Mouse (Mus musculus) frontal cortex, postnatal 25 days (tissue): Measurements from ENCODE around the gene Egln2.

Experiments
- DNase-seq, 2 experiments: peaks; one replicate each; pipeline ENCODE4 v3.0.0; 2022; ENCODE audit warnings: low spot score in 2 of 2

The Egln2 gene

GRCm38 (mm10) chr7:27177942-27178323, 11.3 kb upstream of the Egln2 start:
- DNase-seq, result no peak

DNA sequence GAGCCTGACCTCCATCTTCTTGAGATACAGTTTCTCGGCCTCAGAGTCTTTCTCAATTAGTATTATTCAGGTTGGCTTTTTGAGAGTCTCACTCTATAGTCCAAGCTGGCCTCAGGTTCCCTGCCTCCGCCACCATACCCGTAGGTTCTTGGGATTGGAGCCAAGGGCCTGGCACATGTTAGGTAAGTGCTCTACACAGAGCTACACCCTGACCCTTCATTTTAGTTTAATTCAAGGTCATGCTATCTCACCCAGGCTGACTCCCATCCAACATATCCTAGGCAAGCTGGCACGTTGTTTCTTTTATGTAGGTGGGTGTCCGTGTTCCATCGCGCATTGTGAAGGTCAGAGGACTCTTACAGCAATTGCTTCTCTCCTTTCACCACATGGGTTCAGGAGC, 8.3 kb upstream of the Egln2 start:
- no peak for DNase-seq

DNA sequence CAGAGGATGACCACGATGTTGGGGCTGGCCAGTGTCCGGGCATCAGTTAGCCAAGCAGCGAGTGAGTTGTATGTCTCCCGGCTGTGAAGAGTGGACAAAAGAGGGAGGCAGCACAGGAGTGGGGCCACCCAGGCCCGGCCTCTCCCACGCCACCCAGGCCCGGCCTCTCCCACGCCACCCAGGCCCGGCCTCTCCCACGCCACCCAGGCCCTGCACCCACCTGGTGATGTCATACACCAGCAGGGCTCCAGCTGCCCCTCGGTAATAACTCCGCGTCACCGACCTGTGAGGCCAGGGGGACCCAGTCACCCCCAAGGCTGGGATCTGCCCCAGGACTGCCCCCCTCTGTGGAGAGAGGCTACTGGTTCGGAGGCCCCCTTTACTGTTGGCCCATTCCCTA, 7.9 kb upstream of the Egln2 start:
- DNase-seq, result no peak

- DNase-seq, result no peak
Observed at GRCm38 (mm10) chr7:27170981-27171380, 4.4 kb upstream of the Egln2 start.

- DNase-seq, result no peak
Observed at GRCm38 (mm10) chr7:27168371-27168770, 1.8 kb upstream of the Egln2 start.

- DNase-seq, result no peak
Observed at GRCm38 (mm10) chr7:27167475-27168094, 983 bp upstream of the Egln2 start.

DNA sequence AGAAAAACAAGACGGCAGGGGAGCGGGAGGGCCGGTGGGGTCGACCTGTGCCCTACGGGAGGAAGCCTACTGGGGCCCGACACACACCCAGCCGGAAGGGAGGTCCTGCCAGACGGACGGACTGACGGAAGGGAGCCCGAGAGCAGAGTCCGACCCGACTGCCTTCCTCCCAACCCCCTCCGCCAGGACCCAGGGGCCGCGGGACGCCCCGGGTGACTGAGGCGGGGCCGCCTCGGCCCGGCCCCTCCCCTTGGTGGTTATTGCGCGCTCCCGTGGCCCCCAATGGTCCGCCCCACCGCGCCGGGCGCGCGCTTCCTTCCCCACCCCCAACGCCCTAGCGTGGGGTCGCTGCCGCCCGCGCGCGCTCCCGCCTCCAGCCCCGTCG, 381 bp downstream of the Egln2 start:
- peak; percentile 59 to 60 for DNase-seq

DNA sequence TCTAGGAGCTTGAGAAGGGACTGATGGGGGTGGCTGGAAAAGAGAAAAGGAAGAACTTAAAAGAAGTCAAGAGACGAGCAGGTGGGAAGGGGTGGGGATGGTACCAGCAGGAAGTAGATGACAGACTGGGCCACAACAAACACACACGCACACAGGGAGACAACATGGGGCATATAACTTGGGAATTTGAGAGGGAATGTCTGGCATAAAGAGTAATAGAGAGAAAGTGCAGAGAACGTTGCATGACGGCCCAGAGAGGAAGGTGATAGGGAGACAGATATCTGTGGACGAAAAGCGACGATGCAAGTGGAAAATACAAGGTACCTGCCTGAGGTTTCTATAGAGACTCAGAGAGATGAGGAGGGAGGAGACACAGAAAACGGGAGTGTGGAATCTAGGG, 906 bp downstream of the Egln2 start:
- DNase-seq, result no peak

- no peak for DNase-seq
Observed at GRCm38 (mm10) chr7:27165007-27165655, 1.5 kb downstream of the Egln2 start.

DNA sequence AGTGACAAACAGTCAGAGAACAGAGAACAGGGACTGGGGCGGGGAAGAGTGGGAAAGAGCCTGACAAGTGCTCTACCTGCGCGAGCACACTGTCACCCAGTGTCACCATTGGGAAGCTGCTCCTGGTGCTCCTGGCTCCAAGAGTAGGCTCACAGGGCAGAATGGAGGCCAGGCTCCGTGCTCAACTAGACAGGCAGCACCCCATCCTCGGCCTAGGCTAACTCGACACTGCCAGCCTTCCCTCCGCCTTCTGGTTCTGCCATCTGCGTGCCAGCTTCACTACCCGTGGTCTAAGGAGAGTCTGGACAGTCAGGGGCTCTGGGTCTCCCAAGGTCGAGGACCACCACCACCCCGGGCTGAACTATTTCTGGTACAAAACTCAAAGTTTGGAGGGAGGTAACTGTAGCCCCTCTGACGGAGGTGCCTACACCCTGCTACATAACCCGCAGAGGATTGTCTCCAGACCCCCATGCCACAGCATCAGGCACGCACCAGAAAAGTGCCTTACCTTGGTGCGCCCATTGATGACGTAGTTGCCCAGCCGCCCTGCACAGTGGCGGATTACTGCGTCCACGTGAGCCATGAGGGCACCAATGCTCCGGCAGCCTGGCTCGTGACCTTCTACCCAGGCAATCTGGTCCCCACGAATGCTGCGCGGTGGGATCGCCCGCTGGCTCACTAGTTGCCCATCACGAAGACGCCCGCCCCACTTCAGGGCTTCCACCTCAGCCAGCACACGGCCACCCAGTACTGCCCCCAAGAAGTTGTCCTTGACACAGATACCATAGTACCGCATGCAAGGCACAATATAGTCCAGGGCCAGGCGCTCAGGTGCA, 2.3 kb downstream of the Egln2 start:
- DNase-seq, result no peak

DNA sequence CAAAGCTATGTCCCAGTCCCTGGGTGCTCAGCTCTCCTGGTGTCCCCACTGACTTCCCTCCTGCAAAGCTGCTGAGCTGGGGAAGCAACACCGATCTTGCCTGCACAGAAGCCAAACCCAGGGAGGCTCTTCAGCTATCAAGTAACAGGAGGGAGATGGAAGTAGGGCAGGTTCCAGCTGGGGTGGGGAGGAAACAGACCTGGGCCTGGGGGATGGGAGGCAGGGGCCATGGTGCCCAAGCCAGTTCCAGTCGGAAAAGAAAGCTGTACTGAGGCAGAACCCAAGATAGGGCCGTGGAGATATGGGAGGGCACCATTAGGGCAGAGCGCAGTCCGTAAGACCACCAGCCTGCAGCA, 3.2 kb downstream of the Egln2 start:
- DNase-seq, result no peak

- no peak for DNase-seq
Observed at GRCm38 (mm10) chr7:27162780-27163449, 3.7 kb downstream of the Egln2 start.

DNA sequence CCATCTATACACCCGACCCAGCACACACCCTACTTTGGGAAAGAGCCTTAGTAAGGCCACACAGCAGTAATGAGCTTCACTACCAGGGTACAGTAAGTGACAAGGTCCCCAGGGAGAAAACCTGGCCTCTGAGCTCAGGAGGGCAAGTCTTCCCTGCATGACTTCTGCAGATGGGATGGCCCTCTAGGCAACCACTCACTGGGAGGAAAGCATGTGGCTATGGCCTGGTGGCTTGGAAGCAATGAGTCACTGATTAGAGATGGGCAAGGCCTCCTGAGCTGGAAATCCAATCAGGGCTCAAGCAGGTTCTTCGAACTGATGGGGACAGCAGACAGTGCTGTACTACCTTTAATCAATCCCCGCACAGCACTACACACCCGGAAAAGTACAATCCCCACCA, 4.9 kb downstream of the Egln2 start:
- DNase-seq, result no peak

DNA sequence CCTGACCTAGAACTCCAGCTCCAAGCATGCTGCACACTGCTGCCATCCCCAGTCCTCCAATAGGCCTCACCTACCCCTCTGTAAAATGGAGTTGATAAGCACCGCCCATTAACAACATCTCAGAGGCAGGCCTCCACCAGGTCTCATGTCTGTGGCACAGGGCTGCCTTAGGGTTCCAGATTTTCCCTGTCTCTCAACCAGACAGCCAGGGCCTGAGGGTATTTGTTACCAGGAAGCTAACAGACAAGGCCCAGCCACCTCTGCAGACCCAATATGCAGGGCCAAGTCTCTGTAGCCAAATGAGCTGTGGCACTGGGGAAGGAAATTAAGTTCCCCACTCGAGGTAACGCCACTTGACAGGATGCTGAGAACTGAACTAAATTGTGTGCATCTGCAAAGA, 5.7 kb downstream of the Egln2 start:
- DNase-seq, result no peak

DNA sequence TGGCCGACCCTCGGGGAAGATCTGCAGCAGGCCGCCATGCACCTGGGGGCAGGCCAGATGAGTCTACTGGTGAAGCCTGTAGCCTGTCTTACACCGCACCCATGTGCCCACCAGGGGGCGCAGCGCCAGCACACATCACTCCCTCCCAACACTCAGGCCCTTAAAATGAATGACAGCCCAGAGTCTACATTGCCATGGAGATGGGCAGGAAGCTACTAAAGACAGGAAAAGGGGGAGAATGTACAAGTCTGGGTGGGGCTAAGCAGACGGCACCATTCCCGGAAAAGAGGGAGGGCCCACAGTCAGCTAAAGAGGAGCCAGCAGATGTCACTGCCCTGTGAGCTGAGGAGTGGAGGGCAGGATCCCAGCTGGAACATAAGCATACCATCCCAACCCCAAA, 6.7 kb downstream of the Egln2 start:
- DNase-seq, result peak; percentile 82

DNA sequence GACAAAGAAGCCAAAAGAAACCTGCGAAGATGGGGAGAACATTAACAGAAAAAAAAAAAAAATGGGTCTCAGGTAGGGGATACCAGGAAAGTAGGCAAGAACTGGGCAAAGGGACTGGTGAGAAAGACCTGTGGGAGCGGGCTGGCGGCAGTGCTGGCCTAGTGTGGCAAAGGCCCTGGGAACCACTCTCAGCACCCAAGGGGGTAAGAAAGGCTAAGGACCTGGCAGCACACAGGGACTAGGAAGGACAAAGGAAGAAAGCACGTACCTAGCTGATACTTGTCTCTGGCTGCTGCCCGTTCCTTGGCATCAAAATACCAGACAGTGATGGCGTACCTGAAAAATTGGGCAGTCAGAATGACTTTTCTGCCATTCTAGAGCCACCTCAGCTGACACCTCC, 7.3 kb downstream of the Egln2 start:
- DNase-seq, result no peak

- DNase-seq, result no peak
Observed at GRCm38 (mm10) chr7:27158171-27158570, 8.4 kb downstream of the Egln2 start.

DNA sequence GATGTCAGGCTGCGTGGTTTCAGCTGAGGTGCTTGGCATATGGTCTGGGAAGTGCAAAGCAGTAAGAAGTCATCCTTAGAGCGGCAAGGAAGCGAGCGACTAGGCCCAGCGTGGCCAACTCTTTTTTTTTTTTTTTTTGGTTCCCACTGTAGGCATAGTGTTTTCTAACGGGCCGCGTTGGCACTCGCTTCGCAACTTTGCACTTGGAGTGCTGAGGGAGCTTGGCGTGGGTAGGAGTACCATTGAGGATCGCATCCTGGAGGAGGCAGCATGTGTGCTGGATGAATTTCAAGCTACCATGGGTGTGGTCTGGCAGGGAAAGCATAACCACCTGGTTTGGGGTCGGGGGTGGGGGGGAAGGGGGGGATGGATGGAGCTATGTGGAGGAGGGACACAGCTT, 10.6 kb downstream of the Egln2 start:
- DNase-seq, result no peak

DNA sequence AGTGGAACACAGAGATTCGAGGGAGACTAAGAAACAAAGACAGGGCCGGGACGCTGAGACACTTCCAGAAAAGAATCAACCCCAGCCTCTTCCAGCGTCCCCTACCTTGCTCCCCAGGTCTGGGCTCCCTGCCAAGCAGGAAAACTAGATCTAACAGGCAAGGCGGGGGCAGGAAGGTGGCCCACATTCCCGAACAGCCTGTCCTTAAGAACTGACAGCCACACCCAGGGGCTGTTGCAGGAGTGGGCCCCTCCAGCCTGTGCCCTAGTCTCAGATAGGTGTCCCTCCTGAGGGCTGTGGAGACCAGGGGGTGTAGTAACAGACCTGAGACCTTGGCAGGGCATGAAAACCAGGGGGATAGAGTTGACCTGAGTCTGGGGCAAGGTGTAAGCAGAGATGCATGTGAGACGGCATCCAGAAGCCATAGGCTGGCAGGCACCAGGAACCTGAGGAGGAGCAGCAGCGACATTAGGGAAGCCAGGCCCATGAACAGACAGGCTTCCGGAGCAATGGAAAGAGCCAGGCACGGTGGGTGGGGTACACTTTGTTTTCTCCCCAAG, 13.3 kb downstream of the Egln2 start, which contains the start of gene Cyp2t4:
Gene Cyp2t4 (plus strand): TSS at position 510 of the 560 bp plus-strand sequence.
- DNase-seq, result no peak

- DNase-seq, result no peak
Observed at GRCm38 (mm10) chr7:27136410-27136996, 30.1 kb downstream of the Egln2 start.

DNA sequence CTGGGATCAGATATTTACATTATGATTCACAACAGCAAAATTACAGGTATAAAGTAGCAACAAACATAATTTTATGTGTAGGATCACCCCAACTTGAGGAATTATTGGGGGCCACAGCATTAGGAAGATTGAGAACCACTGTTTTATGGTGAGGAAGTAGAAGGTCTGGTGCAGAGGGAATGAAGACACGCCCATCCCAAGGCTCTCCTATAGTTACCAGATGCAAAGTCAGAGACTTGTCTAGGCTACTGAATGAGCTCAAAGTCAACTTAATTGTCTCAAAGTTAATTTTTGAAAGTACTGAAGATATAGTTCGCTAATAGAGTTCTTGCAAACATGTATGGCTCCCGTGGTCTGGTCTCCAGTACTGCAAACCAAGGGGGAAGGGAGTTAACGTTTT, 32.8 kb downstream of the Egln2 start:
- no peak for DNase-seq

DNA sequence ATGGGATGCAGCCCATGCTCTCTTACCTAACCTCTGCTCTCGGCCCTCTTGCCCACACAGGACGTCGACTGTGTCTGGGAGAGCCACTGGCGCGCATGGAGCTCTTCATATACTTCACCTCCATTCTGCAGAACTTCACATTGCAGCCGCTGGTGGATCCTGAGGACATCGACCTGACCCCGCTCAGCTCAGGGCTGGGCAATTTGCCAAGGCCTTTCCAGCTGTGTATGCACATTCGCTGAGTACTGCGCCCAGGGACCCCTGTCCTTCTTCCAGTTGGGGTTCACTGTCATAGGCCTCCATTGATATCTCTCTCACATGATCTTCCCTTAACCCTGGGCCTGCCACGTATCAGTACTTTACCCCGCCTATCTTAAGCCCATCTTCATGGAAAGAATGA, 33.4 kb downstream of the Egln2 start:
- no peak for DNase-seq
